Mouse (Mus musculus) adrenal gland, postnatal 10 days (tissue): ENCODE data around the gene B230118H07Rik. TPM values are rescaled to one million over a fixed set of nuclear protein-coding genes. Genes with fewer than 3 reads are reported as not detected.

Experiments
- DNase-seq: peaks from one replicate; pipeline ENCODE4 v3.0.0; 2021; ENCODE audit warnings: mixed read lengths
- long read RNA-seq, 2 experiments: library from polyadenylated mRNA; stranded (forward); transcript quantifications; one replicate each; pipeline ENCODE4 v2.0.0; 2021
- total RNA-seq, 2 experiments: library from RNA; stranded (reverse); gene quantifications; 2 replicates each; pipeline ENCODE4 v1.2.3; 2021

Gene B230118H07Rik
- 10 to 100 TPM; 37.1 to 46.2 TPM for total RNA-seq
- long read RNA-seq, experiment 1, transcript B230118H07Rik-203 (7 exons, 2,273 nt), result major isoform, 45 of 55 reads
- long read RNA-seq, experiment 1, partial matches to known transcripts, result 5 of 55 reads
- long read RNA-seq, experiment 1, other reads (novel, unspliced or antisense), result 5 of 55 reads
- long read RNA-seq, experiment 2, transcript B230118H07Rik-203 (7 exons, 2,273 nt), result major isoform, 29 of 42 reads
- long read RNA-seq, experiment 2, partial matches to known transcripts, result 7 of 42 reads
- long read RNA-seq, experiment 2, other reads (novel, unspliced or antisense), result 5 of 42 reads

GRCm38 (mm10) chr2:101649114-101649671 is at the start of gene B230118H07Rik, which contains the start of gene Rag1:
TSS of gene B230118H07Rik (minus strand) at chr2:101649532.
TSS of gene Rag1 (minus strand) at chr2:101649501.
- no peak for DNase-seq

- no peak for DNase-seq
These were observed 46.3 kb upstream of the B230118H07Rik start for GRCm38 (mm10) chr2:101695584-101695983.

- peak; percentile 28 for DNase-seq
These were observed 44.4 kb upstream of the B230118H07Rik start for GRCm38 (mm10) chr2:101693577-101694215.

GRCm38 (mm10) chr2:101693043-101693442 is 43.7 kb upstream of the B230118H07Rik start:
- no peak for DNase-seq

GRCm38 (mm10) chr2:101690252-101690827 is 41.0 kb upstream of the B230118H07Rik start:
- peak; percentile 13 for DNase-seq

GRCm38 (mm10) chr2:101688011-101688410 is 38.7 kb upstream of the B230118H07Rik start:
- no peak for DNase-seq

GRCm38 (mm10) chr2:101684421-101684820 is 35.1 kb upstream of the B230118H07Rik start:
- DNase-seq, result peak; percentile 49

- DNase-seq, result peak; percentile 6
These were observed 29.9 kb upstream of the B230118H07Rik start for GRCm38 (mm10) chr2:101679164-101679784.

GRCm38 (mm10) chr2:101678236-101679021 is 29.1 kb upstream of the B230118H07Rik start, which contains the start of gene Traf6:
TSS of gene Traf6 (plus strand) at chr2:101678429.
- peak; percentile 95 for DNase-seq

- no peak for DNase-seq
These were observed 24.2 kb upstream of the B230118H07Rik start for GRCm38 (mm10) chr2:101673547-101673946.

- no peak for DNase-seq
These were observed 19.4 kb upstream of the B230118H07Rik start for GRCm38 (mm10) chr2:101668751-101669150.

GRCm38 (mm10) chr2:101665703-101666092 is 16.4 kb upstream of the B230118H07Rik start:
- no peak for DNase-seq

GRCm38 (mm10) chr2:101665058-101665702 is 15.8 kb upstream of the B230118H07Rik start:
- DNase-seq, result peak; percentile 83

- DNase-seq, result no peak
These were observed 11.2 kb upstream of the B230118H07Rik start for GRCm38 (mm10) chr2:101660536-101660935.

GRCm38 (mm10) chr2:101652921-101653597 is 3.7 kb upstream of the B230118H07Rik start:
- peak; percentile 86 for DNase-seq

- peak; percentile 5 for DNase-seq
These were observed 3.0 kb upstream of the B230118H07Rik start for GRCm38 (mm10) chr2:101652204-101652920.

GRCm38 (mm10) chr2:101650446-101650845 is 1.1 kb upstream of the B230118H07Rik start:
- no peak for DNase-seq

- no peak for DNase-seq
These were observed 971 bp downstream of the B230118H07Rik start for GRCm38 (mm10) chr2:101648361-101648760.

GRCm38 (mm10) chr2:101645841-101646240 is 3.5 kb downstream of the B230118H07Rik start:
- no peak for DNase-seq
